Mouse (Mus musculus) bone marrow, adult 2 months (tissue): ENCODE data around the gene Mitf.

Experiments used
- CTCF ChIP-seq: fragments of 200-500 bp; IDR thresholded peaks from 2 replicates; pipeline ENCODE4 v1.5.1; 2011; ENCODE audit warnings: low read length, control low read depth; ENCODE audit not compliant: control insufficient read depth, insufficient read depth
- POLR2A ChIP-seq: fragments of 200-500 bp; IDR thresholded peaks from 2 replicates; pipeline ENCODE4 v1.6.1; 2011; ENCODE audit warnings: low read depth, mild to moderate bottlenecking, control low read depth, low read length, borderline replicate concordance; ENCODE audit not compliant: control insufficient read depth

DNA sequence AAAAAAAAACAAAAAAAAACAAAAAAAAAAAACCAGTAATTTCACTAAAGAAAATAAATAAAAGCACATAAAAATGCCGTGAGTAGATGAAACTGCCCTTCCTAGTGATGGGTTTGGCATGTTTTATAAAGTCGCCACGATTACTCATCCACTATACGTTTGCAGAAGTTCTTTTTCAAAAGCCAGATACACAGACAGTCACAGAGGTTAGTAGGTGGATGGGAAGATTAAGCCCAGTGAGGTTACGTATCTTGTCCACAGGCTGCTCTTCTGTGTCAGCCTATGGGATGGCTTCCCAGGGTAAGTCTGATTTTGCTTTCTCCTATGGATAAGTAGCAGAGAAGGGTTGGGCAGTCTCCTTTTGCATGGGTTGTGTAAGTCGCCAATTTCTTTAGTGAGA is 90.3 kb downstream of the Mitf start:
- TF ChIP-seq CTCF, result no peak
- no peak for TF ChIP-seq POLR2A
